Mouse (Mus musculus) forebrain, embryonic 14.5 days (tissue): ENCODE results near the gene Pts. TPM values are rescaled to one million over a fixed set of nuclear protein-coding genes. Genes with fewer than 3 reads are reported as not detected.
A peak's percentile ranks its signal among the peaks of the same experiment; 100 is the strongest.

Experiments used
- ATAC-seq: fragments of 200-750 bp; cut with Nextera tagmentation; 2 replicates; pipeline ENCODE4 v1.8.0; 2017; ENCODE audit warnings: mild to moderate bottlenecking, moderate library complexity
- DNase-seq: peaks from one replicate; pipeline ENCODE4 v3.0.0-alpha.2; 2015; ENCODE audit warnings: low spot score
- H3K27ac ChIP-seq: fragments of 300-500 bp; sonication (generic); 2 replicates; pipeline ENCODE4 v1.5.1; 2014; ENCODE audit warnings: low read depth, mild to moderate bottlenecking, control low read depth, low read length, moderate library complexity
- H3K27me3 ChIP-seq: fragments of 300-500 bp; sonication (generic); replicated peaks from 2 replicates; pipeline ENCODE4 v1.6.1; 2014; ENCODE audit warnings: low read length, control low read depth, mixed read lengths; ENCODE audit not compliant: control insufficient read depth, insufficient read depth
- H3K36me3 ChIP-seq: fragments of 300-500 bp; sonication (generic); 2 replicates; pipeline ENCODE4 v1.6.1; 2014; ENCODE audit warnings: low read length, control low read depth; ENCODE audit not compliant: control insufficient read depth, insufficient read depth
- H3K4me1 ChIP-seq: fragments of 300-500 bp; sonication (generic); 2 replicates; pipeline ENCODE4 v1.6.1; 2014; ENCODE audit warnings: antibody characterized with exemption, low read length, control low read depth; ENCODE audit not compliant: control insufficient read depth, insufficient read depth
- H3K4me2 ChIP-seq: fragments of 300-500 bp; sonication (generic); 2 replicates; pipeline ENCODE4 v1.6.1; 2014; ENCODE audit warnings: mild to moderate bottlenecking, control low read depth, low read length
- H3K4me3 ChIP-seq: fragments of 300-500 bp; sonication (generic); 2 replicates; pipeline ENCODE4 v1.5.1; 2014; ENCODE audit warnings: low read depth, low read length, control low read depth
- H3K9ac ChIP-seq: fragments of 300-500 bp; sonication (generic); 2 replicates; pipeline ENCODE4 v1.6.1; 2014; ENCODE audit warnings: mild to moderate bottlenecking, low read length, control low read depth, moderate library complexity
- H3K9me3 ChIP-seq: fragments of 300-500 bp; sonication (generic); replicated peaks from 2 replicates; pipeline ENCODE4 v1.6.1; 2016; ENCODE audit warnings: low read length, control low read depth, mixed read lengths; ENCODE audit not compliant: control insufficient read depth
- WGBS: fragments of 180-500 bp; shearing (Covaris S2); extraction: QIAGEN DNeasy Blood & Tissue Kit; methylation state at CpG from one replicate; pipeline ENCODE4 v1.1.7; 2014; 5-methylcytosine and 5-hydroxymethylcytosine counted together
- polyA plus RNA-seq: library from polyadenylated mRNA; unstranded; fragments of >200 nt; fragmentation: Nextera tagmentation; extraction: Ambion mirVana; gene quantifications from 2 replicates; pipeline ENCODE4 v1.2.1, GENCODE M21; 2014

Gene Pts
- polyA plus RNA-seq, 1 experiment from 2014 or later: 94.5 TPM

DNA sequence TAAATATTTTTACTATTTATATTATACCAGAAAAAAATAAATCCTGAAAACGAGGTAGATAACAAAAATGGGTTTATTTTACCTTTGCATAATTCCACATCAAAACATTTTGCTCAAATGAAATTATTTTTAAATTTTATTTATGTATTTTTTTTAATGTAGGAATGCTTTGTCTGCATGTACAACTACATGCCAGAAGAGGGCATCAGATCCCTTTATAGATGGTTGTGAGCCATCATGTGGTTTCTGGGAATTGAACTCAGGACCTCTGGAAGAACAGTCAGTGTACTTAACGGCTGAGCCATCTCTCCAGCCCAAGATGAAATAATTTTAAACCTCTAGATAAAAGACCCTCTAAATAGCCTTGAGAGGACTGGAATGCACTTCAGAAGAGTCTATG lies 7.0 kb downstream of the Pts start:
- Histone ChIP-seq H3K9me3 (no peaks in the 10 kb centered on the region), H3K4me2 (no peak overlapping the region), H3K36me3 (no peaks in the 10 kb centered on the region; the same call in 1 of the 2 replicates), H3K27ac (no peak overlapping the region), H3K9ac (no peak overlapping the region), H3K27me3 (no peaks in the 10 kb centered on the region), H3K4me1 (no peaks in the 10 kb centered on the region), H3K4me3 (no peak overlapping the region)
- no peak for ATAC-seq
- no peak for DNase-seq
- WGBS: 61% methylated on average over 2 of the region's 2 CpGs

DNA sequence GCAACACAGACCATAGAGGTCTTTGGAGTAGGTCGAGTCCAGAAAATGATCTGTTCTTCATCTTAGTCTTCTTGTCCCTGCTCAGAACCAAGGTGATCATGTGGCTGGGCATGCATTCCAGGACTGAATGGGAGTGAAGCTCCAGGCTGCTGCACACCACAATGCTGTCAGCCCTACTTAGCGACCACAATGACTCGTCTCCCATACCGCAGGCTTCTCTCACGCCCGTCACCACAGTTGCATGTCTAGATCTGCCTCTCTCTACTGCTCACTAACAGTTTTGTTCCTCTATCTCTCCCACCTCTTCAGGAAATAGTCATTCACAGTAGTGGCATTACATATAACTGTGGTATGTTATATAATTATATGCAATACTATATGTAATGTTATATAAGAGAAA lies 7.8 kb downstream of the Pts start:
- no peaks in the 10 kb centered on the region for H3K4me1 ChIP-seq
- DNase-seq: no peak

DNA sequence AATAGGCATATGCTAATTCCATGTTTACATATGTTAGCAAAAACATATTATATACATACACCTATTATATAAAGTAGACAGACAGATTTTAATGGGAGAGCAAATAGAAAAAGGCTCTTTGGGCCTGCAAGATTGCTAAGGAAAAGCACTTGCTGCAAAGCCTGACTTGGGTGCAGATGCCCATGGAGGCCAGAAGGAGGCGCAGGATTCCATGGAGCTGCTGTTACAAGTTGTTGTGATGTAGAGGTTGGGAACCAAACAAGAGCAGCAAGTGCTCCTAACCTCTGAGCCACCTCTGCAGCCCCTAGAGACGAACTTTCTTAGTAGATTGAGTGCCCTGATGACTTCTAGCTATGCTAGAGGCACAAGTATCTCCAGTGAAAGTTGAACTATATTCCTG lies 9.7 kb downstream of the Pts start:
- DNase-seq: no peak

More for the DNA sequence above, 7.8 kb downstream of the Pts start:
- ATAC-seq: no peak
- no peaks in the 10 kb centered on the region for H3K9me3 ChIP-seq
- H3K27me3 ChIP-seq: no peaks in the 10 kb centered on the region
- H3K9ac ChIP-seq: no peak overlapping the region
- WGBS: 93% methylated on average over 6 of the region's 6 CpGs
- H3K4me3 ChIP-seq: no peak overlapping the region
- H3K4me2 ChIP-seq: no peak overlapping the region
- H3K36me3 ChIP-seq: no peaks in the 10 kb centered on the region; the same call in 1 of the 2 replicates
- H3K27ac ChIP-seq: no peak overlapping the region

DNA sequence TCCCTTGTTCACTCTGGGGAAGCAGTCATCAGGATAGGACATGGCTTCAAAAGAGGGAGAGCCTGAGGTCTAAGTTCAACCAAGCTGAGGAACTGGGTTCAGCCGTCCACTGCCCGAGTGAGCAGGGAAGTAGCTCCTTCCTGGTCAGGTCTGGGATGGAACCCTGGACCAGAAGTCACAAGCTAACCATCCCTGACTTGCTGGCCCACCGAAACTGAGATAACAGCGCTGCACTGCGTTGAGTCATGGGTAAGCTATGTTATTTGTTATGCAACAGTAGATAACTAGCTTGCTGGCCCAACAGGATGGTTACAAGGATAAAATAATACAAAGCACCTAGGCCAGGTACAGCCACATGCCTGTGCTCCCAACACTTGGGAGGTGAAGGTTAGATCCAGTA lies 13.1 kb downstream of the Pts start:
- Histone ChIP-seq H3K9ac (no peak overlapping the region), H3K27ac (no peak overlapping the region), H3K36me3 (no peaks in the 10 kb centered on the region), H3K4me1 (no peaks in the 10 kb centered on the region), H3K27me3 (no peaks in the 10 kb centered on the region), H3K4me3 (no peak overlapping the region), H3K9me3 (no peaks in the 10 kb centered on the region), H3K4me2 (no peak overlapping the region)
- WGBS: 93% methylated on average over 5 of the region's 5 CpGs
- DNase-seq (no peak), ATAC-seq (no peak)

More for the DNA sequence above, 9.7 kb downstream of the Pts start:
- Histone ChIP-seq H3K4me1 (no peaks in the 10 kb centered on the region), H3K27me3 (no peaks in the 10 kb centered on the region), H3K36me3 (no peaks in the 10 kb centered on the region; the same call in 1 of the 2 replicates), H3K4me3 (no peak overlapping the region), H3K27ac (no peak overlapping the region), H3K9me3 (no peaks in the 10 kb centered on the region), H3K4me2 (no peak overlapping the region), H3K9ac (no peak overlapping the region)
- no peak for ATAC-seq
- 9% methylated on average over 2 of the region's 2 CpGs for WGBS

DNA sequence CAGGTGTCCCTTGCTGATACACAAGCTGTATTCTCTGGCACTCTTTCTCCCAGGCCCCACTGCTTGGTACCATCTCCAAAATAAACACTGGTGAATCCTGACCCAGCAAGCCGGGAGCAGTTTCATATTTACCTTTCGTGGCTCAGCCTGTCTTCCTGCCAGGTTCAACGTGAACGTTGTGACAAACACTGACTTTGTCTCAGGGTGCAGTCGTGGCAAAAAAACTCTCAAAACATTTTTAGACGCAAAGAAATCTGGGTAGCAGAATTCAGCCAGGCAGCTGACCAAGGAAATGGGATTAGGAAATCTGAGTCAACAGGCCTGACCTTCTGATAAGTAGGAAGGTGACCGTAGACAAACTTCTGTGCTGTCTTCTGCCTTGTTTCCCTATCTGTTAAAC lies 21.0 kb downstream of the Pts start:
- no peak overlapping the region for H3K4me2 ChIP-seq
- H3K4me1 ChIP-seq: no peaks in the 10 kb centered on the region
- no peak overlapping the region for H3K4me3 ChIP-seq
- H3K36me3 ChIP-seq: no peaks in the 10 kb centered on the region
- ATAC-seq (no peak), DNase-seq (no peak)
- H3K9ac ChIP-seq: no peak overlapping the region
- H3K9me3 ChIP-seq: no peaks in the 10 kb centered on the region
- no peak overlapping the region for H3K27ac ChIP-seq
- H3K27me3 ChIP-seq: no peaks in the 10 kb centered on the region
- 88% methylated on average over 7 of the region's 7 CpGs for WGBS

DNA sequence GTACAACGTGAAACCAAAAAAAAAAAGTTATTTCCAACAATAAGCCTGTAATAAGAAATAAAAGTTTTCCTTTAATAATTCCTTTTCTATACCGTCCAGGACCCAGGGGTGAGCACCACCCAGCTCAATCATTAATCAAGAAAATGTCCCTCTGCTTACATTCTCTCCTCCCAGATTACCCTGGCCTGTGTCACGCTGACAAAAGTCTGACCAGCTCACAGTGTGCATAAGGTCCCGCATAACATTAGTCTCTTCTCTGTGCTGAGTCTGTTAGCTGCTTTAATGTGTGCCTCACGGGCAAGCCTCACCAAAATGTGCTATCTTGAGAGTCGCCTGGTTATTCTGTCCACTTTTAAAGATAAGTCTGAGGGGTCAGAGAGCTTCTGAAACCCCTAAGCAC lies 23.1 kb downstream of the Pts start:
- Histone ChIP-seq H3K27me3 (no peaks in the 10 kb centered on the region), H3K4me1 (peaks cover 3% of the 10 kb centered on the region; the same call in 1 of the 2 replicates), H3K27ac (no peak overlapping the region), H3K4me3 (no peak overlapping the region), H3K4me2 (no peak overlapping the region), H3K36me3 (no peaks in the 10 kb centered on the region), H3K9ac (no peak overlapping the region), H3K9me3 (no peaks in the 10 kb centered on the region)
- 68% methylated on average over 6 of the region's 6 CpGs for WGBS
- ATAC-seq (no peak), DNase-seq (no peak)

DNA sequence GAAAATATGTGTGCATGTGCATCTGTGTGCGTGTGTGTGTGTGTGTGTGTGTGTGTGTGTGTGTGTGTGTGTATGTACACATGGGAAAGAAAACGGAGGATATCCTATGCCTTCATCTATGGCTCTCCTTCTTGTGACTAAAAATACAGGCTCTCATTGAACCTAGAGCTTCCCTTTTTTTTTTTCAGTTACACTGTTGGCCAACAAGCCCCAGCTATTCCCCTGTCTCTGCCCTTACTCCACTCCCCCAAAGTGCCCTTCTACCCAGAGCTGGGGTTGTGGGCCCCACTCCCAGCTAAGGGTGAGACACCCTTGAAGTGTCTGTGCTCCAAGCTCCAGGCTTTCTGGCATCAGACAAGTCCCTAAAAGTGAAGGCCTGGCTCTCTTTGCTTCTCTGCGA lies 25.6 kb downstream of the Pts start:
- no peak for ATAC-seq
- H3K4me1 ChIP-seq: peaks cover 3% of the 10 kb centered on the region; the same call in 1 of the 2 replicates
- H3K36me3 ChIP-seq: no peaks in the 10 kb centered on the region
- H3K27ac ChIP-seq: no peak overlapping the region
- no peak overlapping the region for H3K4me3 ChIP-seq
- H3K9me3 ChIP-seq: no peaks in the 10 kb centered on the region
- 82% methylated on average over 3 of the region's 3 CpGs for WGBS
- H3K4me2 ChIP-seq: no peak overlapping the region
- no peak for DNase-seq
- no peaks in the 10 kb centered on the region for H3K27me3 ChIP-seq
- H3K9ac ChIP-seq: no peak overlapping the region

DNA sequence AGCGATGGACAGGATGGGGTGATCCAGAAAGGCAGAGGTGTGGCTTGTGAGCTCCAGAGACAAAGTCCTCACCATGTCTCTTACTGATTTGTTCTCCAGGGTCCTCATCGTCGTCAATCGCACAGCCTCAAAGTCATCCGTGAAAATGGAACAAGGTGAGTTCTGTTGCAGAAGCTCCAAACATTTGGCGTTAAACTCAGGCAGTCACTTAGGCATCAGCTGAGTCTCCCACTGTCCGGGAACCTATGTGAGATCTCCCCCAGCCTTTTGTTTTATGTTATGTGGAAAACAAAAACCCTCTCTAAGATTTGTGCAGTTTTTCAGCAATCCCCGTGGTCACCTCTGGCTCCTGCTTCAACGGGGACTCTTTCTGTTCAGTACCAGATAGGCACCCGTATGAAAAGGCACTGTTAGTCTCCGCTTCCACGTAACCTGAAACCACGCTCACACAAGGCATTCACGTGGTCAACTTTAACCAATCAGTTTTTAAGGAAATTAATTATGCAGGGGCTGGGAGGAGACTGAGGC lies 27.5 kb downstream of the Pts start:
- H3K4me3 ChIP-seq: peak overlapping the region; percentile 26
- H3K27ac ChIP-seq: no peak overlapping the region
- H3K9me3 ChIP-seq: no peaks in the 10 kb centered on the region
- H3K4me1 ChIP-seq: peaks cover 3% of the 10 kb centered on the region; the same call in 1 of the 2 replicates
- WGBS: 35% methylated on average over 14 of the region's 14 CpGs
- ATAC-seq (peak; percentile 83), DNase-seq (peak; percentile 88)
- no peaks in the 10 kb centered on the region for H3K27me3 ChIP-seq
- H3K4me2 ChIP-seq: peak overlapping the region; percentile 48
- H3K9ac ChIP-seq: peak overlapping the region; percentile 49
- H3K36me3 ChIP-seq: no peaks in the 10 kb centered on the region

DNA sequence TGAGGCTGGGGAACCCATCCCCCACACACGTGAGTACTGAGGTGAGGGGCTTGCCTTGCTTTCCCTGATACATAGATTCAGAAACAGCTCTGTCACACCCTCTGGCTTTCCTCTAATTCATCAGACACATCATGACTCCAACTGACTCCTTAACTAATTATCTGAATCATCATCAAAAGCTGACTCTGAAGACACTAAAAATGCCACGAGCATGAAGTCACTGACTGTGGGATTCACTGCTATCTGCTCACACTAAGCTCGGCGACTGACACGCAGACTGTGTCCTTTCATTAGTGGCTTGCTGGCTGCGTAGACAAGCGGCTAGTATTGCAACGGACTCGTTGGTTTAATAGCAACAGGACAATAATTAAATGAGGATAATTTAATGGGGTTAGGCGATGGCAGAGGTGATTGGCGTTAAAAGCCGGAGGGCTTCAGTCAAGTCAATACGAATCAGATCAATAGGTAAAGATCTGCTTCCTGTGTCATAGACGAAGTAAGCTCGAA lies 28.0 kb downstream of the Pts start:
- Histone ChIP-seq H3K36me3 (no peaks in the 10 kb centered on the region), H3K27me3 (no peaks in the 10 kb centered on the region), H3K9ac (peak overlapping the region; percentile 49; the same call in 1 of the 2 replicates), H3K27ac (no peak overlapping the region), H3K4me2 (peak overlapping the region; percentile 48), H3K4me1 (peaks cover 5% of the 10 kb centered on the region; the same call in 1 of the 2 replicates), H3K9me3 (no peaks in the 10 kb centered on the region), H3K4me3 (peak overlapping the region; percentile 26; the same call in 1 of the 2 replicates)
- ATAC-seq (no peak), DNase-seq (no peak)
- 80% methylated on average over 15 of the region's 15 CpGs for WGBS
